Mouse (Mus musculus) embryo, embryonic 11 days (tissue): ENCODE data around the gene Nkapd1.
"Not testable (repeated sequence)": the region's sequence is repeated elsewhere in the genome, so short reads cannot be mapped to it uniquely, and the experiment has no call there.

Source experiments
- DNase-seq: peaks from one replicate; pipeline ENCODE4 v3.0.0-alpha.2; 2015

Gene Nkapd1

GRCm38 (mm10) chr9:50616766-50617603 lies at the start of gene Nkapd1, which contains the start of gene Pih1d2:
Gene Nkapd1 (minus strand): TSS chr9:50617464.
Gene Pih1d2 (plus strand): TSS chr9:50617321.
- DNase-seq, result peak; percentile 93

- no peak for DNase-seq
Observed at GRCm38 (mm10) chr9:50666442-50666841, 49.2 kb upstream of the Nkapd1 start.

GRCm38 (mm10) chr9:50664826-50665225 lies 47.6 kb upstream of the Nkapd1 start:
- no peak for DNase-seq

- peak; percentile 42 for DNase-seq
Observed at GRCm38 (mm10) chr9:50660431-50660830, 43.2 kb upstream of the Nkapd1 start.

GRCm38 (mm10) chr9:50659392-50660217 lies 42.3 kb upstream of the Nkapd1 start, which contains the start of gene Dlat:
Gene Dlat (minus strand): TSS chr9:50659780.
- DNase-seq, result peak; percentile 95

- no peak for DNase-seq
Observed at GRCm38 (mm10) chr9:50658941-50659388, 41.7 kb upstream of the Nkapd1 start.

- peak; percentile 5 for DNase-seq
Observed at GRCm38 (mm10) chr9:50658391-50658790, 41.1 kb upstream of the Nkapd1 start.

- DNase-seq, result no peak
Observed at GRCm38 (mm10) chr9:50650503-50650902, 33.2 kb upstream of the Nkapd1 start.

GRCm38 (mm10) chr9:50646826-50647370 lies 29.6 kb upstream of the Nkapd1 start:
- no peak for DNase-seq

GRCm38 (mm10) chr9:50634270-50634669 lies 17.0 kb upstream of the Nkapd1 start:
- no peak for DNase-seq

- DNase-seq, result peak; percentile 14
Observed at GRCm38 (mm10) chr9:50633059-50633458, 15.8 kb upstream of the Nkapd1 start.

- no peak for DNase-seq
Observed at GRCm38 (mm10) chr9:50632016-50632688, 14.9 kb upstream of the Nkapd1 start.

- not testable (repeated sequence) for DNase-seq
Observed at GRCm38 (mm10) chr9:50630903-50631302, 13.6 kb upstream of the Nkapd1 start.

GRCm38 (mm10) chr9:50617794-50618330 lies 598 bp upstream of the Nkapd1 start:
- DNase-seq, result no peak

- DNase-seq, result no peak
Observed at GRCm38 (mm10) chr9:50616161-50616560, 1.1 kb downstream of the Nkapd1 start.

- no peak for DNase-seq
Observed at GRCm38 (mm10) chr9:50612115-50612514, 5.1 kb downstream of the Nkapd1 start.

GRCm38 (mm10) chr9:50604338-50604737 lies 12.9 kb downstream of the Nkapd1 start:
- no peak for DNase-seq

GRCm38 (mm10) chr9:50603998-50604324 lies 13.3 kb downstream of the Nkapd1 start:
- DNase-seq, result no peak

- DNase-seq, result peak; percentile 97
Observed at GRCm38 (mm10) chr9:50603189-50603997, 13.9 kb downstream of the Nkapd1 start, which contains the start of the genes Sdhd and Timm8b. Gene Sdhd (minus strand): TSS chr9:50603812. Gene Timm8b (plus strand): TSS chr9:50603910.

- DNase-seq, result no peak
Observed at GRCm38 (mm10) chr9:50602055-50602845, 15.0 kb downstream of the Nkapd1 start.

- no peak for DNase-seq
Observed at GRCm38 (mm10) chr9:50601536-50601935, 15.7 kb downstream of the Nkapd1 start.
